Mouse (Mus musculus) c-Kit-positive CD71-positive TER-119-negative erythroid progenitor cells, embryonic 14.5 days (primary cell): ENCODE data around the gene Rnf34.

ENCODE experiments used
- DNase-seq: peaks from one replicate; pipeline ENCODE4 v3.0.0-alpha.2; 2013; ENCODE audit warnings: low read depth

Gene Rnf34

DNA sequence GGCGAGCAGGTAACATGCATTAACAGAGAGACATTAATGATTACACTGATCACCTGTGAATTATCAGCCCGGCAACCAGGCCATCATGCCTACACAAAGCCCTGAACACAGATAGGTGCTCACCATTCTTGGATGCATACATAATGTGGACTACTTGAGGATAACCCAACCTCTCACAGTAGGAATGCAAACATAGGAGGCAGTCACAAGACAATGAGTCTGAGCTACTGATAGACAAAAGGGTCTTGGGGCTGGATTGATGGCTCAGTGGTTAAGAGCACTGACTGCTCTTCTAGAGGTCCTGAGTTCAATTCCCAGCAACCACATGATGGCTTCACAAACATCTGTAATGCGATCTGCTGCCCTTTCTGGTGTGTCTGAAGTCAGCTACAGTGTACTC, 22.8 kb downstream of the Rnf34 start:
- DNase-seq = no peak

DNA sequence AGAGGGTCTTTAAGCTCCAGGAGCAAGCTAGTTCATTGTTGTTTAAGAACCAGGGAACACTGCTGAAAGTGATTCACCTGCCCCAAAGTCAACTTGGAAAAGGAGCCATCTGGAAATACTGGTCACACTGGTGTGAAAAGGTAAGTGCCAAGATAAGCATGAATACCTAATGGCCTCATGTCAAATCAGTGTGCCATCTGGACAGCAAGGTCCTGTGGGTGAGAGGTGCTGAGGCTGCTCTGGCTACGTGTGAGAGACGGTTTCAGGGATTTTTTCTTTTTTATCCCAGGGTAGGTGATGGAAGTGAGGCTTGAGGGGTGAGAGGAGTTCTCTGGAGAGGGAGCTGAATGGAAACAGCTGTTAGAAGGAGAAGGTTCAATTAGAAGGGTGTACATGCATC, 23.7 kb downstream of the Rnf34 start:
- DNase-seq = no peak

DNA sequence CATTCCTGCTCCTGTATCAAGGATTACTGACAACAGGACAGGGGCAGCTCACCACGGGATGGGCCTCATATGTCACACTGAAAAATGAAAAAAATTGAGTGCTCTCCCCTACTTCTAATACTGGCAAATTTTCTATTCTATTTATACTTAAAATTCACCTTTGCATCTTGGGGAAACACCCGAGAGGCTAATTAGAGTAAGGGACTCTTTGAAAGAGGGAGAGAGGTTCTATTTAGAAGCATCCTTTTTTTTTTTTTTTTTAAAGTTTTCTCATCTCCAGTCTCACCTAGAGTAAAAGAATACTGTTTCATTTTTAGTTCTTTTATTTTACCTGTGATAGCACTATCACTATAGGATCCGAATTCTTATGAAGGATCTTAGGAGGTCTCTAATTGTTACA, 24.5 kb downstream of the Rnf34 start:
- no peak for DNase-seq

DNA sequence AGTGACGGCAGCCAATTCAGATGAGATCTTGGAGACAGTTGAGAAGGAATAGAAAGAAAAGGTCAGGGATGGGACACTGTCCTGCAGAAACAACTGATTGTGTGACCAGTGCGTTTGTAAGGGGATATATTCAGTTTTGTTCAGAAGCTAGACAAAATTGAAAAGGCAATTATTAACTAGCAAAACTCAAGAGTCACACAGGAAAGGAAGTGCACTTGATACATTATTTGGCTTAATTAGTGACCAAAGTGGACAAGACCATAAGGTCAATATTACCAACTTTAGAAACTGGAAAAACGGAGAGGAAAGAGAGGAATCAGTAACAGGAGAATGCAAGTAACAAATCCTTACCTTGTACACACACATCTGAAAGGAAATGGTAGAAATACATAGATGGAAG, 26.8 kb downstream of the Rnf34 start:
- no peak for DNase-seq

- no peak for DNase-seq
Measured at GRCm38 (mm10) chr5:122880241-122880980, 30.6 kb downstream of the Rnf34 start.

DNA sequence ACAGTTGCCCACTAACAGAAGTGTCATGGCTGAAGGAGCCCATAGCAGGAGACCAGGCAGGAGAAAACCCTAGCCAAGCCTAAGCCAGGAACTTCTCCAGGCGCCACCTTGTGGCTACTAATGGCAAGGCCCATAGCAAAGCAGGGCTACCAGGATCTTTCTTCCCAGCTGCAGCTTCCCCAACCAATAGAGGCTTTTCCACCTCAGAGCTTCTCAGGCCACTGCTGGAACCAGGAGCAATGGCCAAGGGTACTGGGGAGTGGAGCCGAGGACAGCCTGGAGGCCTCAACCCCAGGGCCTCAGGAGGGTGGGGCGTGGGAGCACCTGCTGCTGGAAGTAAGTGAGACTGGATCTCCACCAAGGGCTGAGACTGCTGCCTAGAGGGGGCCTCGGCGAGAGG, 31.5 kb downstream of the Rnf34 start:
- no peak for DNase-seq

DNA sequence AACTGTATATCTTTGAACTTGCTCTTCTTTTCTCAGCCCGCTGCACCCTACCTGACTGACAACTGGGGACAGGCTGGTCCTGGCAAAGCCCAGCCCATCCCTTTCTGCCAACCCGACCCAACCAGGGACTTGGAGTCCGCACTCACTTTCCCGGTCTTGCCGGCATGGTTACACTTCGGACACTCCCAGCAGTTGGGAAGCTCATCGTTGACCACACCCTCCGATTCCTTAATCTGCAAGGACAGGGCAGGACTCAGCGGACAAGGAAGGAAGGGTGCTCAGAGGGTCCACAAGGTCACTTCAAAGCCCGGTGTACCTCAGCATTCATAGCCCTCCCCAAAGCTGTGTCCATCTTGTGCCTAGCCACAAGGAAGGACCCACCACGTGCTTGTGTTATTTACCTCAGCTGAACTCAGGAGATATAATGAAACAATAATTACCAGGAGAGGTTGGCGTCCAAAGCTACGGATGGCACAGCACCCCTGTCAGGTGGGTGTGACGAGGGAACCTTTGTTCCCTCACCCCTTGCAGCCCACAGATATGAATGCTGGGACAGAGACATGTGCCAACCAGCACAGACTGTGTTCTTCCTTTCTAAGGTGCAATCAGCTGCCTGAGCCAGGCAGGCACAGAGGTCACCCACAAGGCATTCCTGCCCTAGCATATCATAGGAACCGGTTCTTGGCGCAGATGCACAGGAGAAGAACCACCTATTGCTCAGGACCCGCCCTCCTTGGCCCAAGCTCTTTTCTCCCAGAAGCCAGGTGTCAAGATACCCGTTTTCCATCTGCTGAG, 32.6 kb downstream of the Rnf34 start:
- no peak for DNase-seq

DNA sequence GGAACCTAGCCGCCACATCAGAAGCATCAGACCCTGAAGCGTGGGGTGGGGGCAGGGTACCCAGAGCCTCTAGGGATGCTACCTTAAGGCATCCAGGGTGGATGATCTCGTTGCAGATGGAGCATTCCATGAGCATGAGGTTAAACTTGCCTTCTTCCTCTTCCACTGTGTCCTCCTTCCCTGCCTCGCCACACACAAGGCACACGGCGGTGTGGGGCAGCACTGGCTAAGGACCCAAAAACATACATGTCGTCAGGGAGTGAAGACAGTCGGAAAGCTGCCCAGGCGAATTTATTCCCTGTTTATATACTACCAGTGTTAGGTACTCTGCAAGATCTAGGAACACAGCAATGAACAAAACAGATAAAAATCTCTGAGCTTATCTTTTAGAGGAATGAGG, 33.4 kb downstream of the Rnf34 start:
- DNase-seq = no peak

- no peak for DNase-seq
Measured at GRCm38 (mm10) chr5:122883652-122884235, 33.9 kb downstream of the Rnf34 start.

- DNase-seq = no peak
Measured at GRCm38 (mm10) chr5:122884594-122885348, 34.9 kb downstream of the Rnf34 start.

DNA sequence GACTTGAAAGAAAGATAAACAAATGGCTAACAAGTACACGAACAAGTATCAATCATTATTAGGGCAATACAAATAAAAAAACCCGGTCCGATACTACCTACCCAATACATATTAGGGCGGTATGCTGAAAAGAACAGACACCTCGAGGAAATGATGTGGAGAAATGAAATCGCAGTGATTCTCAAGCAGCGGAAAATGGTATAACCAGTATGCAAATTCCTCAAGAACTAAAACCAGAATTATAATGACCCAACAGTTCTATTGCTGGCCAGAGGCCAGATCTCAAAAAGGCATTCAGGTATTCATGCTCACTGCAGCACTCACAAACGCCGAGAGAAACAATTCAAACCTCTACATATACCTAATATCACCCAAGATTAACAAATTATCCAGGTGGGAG, 37.2 kb downstream of the Rnf34 start:
- no peak for DNase-seq

DNA sequence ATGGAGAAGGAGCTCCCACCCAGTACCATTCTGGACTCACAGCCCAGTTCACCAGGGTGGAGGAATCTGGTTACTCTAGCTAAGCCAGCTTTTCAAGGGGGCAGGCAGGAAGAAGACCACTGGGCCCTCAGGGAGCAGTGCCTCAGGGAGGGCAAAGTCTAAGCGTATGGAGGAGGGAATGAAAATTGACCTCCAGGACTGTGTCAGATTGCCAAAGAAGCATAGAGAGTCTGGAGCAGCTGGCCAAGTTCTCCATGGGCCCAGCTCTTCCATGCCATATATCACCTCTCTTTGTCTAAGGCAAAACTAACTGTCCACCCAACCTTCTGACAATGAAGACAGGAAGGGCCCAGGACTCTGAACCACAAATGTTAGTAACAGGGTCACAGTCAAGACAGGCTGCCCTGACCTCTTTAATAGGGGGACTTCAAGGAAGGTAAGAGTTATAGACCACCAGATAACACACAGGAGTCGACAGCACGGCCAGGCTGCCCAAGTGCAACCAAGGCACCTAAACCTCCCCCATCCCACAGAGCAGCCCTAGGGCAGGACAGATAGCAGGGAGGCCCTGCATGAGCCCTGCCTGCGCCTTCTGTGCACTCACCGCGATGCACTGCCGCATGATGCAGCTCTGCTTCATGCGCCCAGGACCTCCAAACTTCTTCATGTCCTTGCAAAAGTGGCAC, 38.2 kb downstream of the Rnf34 start:
- no peak for DNase-seq

DNA sequence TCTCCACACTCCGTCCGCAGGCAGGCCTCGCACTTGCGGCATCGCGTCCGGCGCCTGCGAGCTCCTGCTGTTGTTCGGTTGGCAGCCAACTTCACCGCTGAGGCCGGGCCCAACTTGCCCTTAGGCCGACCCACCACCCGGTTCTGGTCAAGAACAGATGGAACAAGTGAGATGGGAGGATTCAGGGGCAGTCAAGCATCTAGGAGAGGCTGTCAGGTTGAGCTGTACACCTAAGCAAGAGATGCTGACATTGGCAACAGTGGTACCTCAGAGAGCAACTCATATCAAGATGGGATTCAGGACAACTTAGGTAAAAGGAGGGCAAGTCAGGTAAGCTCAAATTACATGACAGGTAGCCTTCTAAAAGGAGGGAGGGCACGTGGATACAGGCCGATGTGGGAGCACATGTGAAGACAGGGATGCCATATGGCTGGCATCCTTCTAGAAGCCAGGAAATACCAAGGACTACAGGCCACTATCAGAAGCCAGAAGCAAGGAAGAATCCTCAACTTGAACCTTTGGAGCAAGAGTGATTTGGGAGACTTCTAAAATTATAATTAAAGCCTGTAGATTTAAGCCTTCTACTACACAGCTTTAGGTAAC, 38.9 kb downstream of the Rnf34 start:
- DNase-seq = no peak

DNA sequence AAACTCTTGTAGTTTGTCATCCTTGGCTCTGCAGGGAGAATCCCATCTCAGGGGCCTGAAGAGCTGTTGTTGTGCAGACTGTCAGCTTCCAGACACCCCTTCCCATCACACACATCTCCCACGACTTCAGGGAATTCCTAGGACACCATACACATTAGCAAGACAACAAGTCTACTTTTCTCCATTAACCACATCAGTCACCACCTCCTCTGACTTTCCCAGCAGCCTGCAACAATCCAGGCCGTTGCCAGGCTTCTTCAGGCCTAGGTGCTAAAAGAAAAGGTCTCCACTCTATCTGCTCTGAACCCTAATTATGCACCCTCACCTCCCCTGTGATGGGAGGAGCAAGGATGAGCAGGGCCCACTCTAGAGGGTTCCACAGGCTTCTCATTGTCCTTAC, 40.5 kb downstream of the Rnf34 start:
- no peak for DNase-seq

DNA sequence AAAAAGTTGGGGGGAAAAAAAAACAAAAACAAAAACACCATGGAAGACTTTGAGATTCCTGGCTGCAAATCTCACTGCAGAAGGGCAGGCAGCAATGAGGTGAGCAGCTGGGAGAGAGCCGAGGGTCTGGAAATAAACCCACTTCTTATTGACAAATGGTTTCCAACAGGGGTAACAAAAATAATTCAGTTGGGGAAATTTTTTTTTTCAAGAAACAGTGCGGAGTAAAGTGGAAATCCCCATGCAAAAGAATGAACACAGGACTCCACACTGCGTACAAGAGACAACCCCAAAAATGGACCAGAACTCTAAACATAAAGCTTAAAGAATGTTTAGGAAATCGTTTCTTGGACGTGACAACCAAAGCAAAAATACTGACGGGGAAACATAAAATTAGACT, 43.4 kb downstream of the Rnf34 start:
- no peak for DNase-seq

DNA sequence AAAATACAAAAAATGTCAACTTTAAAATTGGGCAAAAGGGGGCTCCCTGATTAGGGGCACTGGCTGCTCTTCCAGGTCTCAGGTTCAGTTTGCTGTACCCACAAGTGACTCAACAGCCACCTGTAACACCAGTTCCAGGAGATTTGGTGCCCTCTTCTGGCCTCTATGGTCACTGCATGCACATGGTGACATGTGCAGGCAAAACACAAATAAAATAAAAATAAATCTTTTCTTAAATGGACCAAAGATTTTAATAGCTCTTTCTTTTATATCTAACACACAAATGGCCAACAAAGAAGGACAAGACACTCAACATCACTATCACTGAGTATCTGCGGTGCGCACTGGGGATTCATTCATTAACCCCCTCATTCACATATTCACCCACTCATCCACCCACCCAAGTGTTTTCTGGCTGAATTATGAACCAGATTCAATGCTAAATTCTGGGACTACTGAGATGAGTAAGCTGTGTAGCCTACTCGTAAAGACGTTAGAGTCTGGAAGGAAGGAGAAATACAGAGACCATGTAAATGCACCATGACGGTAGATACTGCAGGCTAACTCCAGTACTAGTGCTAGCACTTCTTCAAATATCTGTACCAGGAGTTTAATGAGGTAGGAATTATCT, 44.3 kb downstream of the Rnf34 start:
- peak; percentile 66 for DNase-seq

DNA sequence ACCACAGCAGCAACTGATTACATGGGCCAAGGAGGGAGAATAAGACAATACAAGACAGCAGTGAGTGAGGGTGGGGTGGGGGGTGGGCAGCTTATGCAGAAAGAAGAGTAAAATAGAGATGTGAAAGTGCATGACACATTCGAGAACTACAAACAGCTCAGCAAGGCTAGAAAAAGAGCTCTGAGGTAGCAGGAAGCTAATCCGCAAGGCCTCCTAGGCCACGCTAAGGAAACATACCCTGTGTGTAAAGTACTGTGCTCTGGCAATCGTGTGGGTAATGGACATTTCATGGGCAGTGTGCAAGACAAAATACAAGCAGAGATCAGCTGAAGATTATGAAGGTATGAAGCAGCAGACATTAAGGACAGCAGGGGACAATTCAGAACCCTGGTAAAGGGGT, 45.0 kb downstream of the Rnf34 start:
- DNase-seq = no peak

- DNase-seq = no peak
Measured at GRCm38 (mm10) chr5:122898153-122898552, 48.3 kb downstream of the Rnf34 start.

DNA sequence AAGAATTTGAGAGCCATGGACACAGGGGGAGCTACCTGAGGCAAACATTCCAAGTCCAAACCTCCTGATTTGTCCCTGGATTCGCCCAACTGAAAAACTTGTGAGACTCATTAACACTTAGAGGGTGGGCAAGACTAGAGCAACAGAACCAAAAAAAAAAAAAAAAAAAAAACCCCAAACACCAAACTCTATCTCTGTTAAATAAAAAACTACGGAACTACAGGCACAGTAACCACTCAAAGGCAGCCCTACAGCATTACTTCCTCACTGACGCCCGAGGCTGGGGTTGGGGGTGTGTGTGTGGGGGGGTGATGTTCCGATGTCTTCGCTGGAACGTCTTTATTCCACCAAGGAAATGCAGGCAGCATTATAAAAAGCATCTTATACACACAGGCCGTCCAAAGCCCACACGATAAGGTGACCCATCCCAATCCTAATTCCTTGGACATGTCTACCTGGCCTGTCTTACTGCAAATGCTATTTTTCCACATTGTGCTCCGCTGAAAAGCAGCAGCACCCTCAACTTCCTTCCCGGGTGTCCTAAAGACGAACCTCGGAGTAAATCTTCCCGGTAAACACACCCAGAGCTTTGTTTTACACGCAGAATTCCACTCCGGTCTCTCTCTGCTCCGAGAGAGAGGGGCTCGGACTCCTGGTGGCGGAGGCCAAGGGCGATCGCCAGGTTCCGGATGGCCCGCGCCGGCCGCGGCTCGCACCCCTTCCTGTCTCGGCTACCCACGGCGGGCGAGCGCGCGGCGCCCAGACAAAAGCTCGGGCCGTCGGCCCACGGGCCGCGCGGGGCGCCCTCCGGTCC, 49.3 kb downstream of the Rnf34 start:
- DNase-seq = peak; percentile 20
